Mouse (Mus musculus): ENCODE results near the gene Acin1. TPM values are rescaled to one million over a fixed set of nuclear protein-coding genes. Genes with fewer than 3 reads are reported as not detected.

Acin1 gene
- total and polyA plus RNA-seq, 2 experiments from 2014 or later, result 56.0 to 69.7 TPM

DNA sequence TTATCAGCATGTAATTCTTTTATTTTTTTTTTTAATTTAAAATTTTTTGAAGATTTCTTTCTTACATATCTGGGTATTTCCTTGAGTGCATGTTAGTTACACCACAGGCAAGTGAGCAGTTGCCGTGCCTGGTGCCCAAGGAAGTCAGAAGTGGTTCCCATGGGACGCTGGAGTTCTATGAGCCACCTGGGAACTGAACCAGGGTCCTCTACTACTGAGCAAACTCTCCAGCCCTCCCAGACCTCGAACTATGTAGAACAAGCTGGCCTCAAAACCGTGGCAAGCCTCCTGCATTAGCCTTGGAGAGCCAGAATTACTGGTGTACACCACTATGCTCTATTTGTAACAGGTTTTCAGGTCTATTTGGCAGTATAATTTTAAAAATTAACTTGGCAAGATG lies 84.1 kb downstream of the Acin1 start:
- no peaks in the 10 kb centered on the region for H3K4me1 ChIP-seq (ENCODE audit: control insufficient read depth, insufficient read depth)
- no peaks in the 10 kb centered on the region for H3K27me3 ChIP-seq (ENCODE audit: control insufficient read depth, insufficient read depth, low read length)
- peak overlapping the region; percentile 52 for H3K4me2 ChIP-seq (ENCODE audit: low read depth, low read length)
- H3K9ac ChIP-seq (replicated peaks; ENCODE audit: low read depth, low read length), result peak overlapping the region; percentile 60; the same call in 1 of the 2 replicates
- H3K36me3 ChIP-seq (replicated peaks; ENCODE audit: control insufficient read depth, insufficient read depth, low read length), result no peaks in the 10 kb centered on the region
- H3K27ac ChIP-seq (ENCODE audit: low read depth), result peak overlapping the region; percentile 90
- no peaks in the 10 kb centered on the region for H3K9me3 ChIP-seq (replicated peaks; ENCODE audit: control insufficient read depth, low read length)
- DNase-seq (ENCODE audit: low spot score) (no peak), ATAC-seq (ENCODE audit: insufficient read depth, low read depth) (0 out of 2 replicates have a peak, but pooled peaks have one; percentile 5)
- H3K4me3 ChIP-seq (ENCODE audit: low read depth, low read length), result peak overlapping the region; percentile 56
- TF ChIP-seq CTCF (IDR thresholded peaks at IDR 0.05; ENCODE audit: low read depth) (no peak), EP300 (IDR thresholded peaks at IDR 0.05; ENCODE audit: low read depth) (no peak)
- 38% methylated on average over 4 of the region's 4 CpGs for WGBS

GRCm38 (mm10) chr14:54601601-54602000 lies 85.1 kb downstream of the Acin1 start:
- Histone ChIP-seq H3K9ac (replicated peaks; ENCODE audit: low read depth, low read length) (no peak overlapping the region), H3K27me3 (ENCODE audit: control insufficient read depth, insufficient read depth, low read length) (no peaks in the 10 kb centered on the region), H3K4me2 (ENCODE audit: low read depth, low read length) (no peak overlapping the region), H3K36me3 (replicated peaks; ENCODE audit: control insufficient read depth, insufficient read depth, low read length) (no peaks in the 10 kb centered on the region), H3K27ac (ENCODE audit: low read depth) (no peak overlapping the region), H3K9me3 (replicated peaks; ENCODE audit: control insufficient read depth, low read length) (no peaks in the 10 kb centered on the region), H3K4me1 (ENCODE audit: control insufficient read depth, insufficient read depth) (no peaks in the 10 kb centered on the region), H3K4me3 (ENCODE audit: low read depth, low read length) (no peak overlapping the region)
- ATAC-seq (ENCODE audit: insufficient read depth, low read depth), result no peak
- no peak for DNase-seq (ENCODE audit: low spot score)
- WGBS, result 66% methylated on average over 2 of the region's 2 CpGs
- TF ChIP-seq EP300 (IDR thresholded peaks at IDR 0.05; ENCODE audit: low read depth), result no peak
- no peak for TF ChIP-seq CTCF (IDR thresholded peaks at IDR 0.05; ENCODE audit: low read depth)

- DNase-seq (ENCODE audit: low spot score), result no peak
- no peaks in the 10 kb centered on the region for H3K36me3 ChIP-seq (replicated peaks; ENCODE audit: control insufficient read depth, insufficient read depth, low read length)
- H3K27ac ChIP-seq (ENCODE audit: low read depth), result no peak overlapping the region
- no peak overlapping the region for H3K4me2 ChIP-seq (ENCODE audit: low read depth, low read length)
- no peaks in the 10 kb centered on the region for H3K9me3 ChIP-seq (replicated peaks; ENCODE audit: control insufficient read depth, low read length)
- no peaks in the 10 kb centered on the region for H3K27me3 ChIP-seq (ENCODE audit: control insufficient read depth, insufficient read depth, low read length)
- H3K4me3 ChIP-seq (ENCODE audit: low read depth, low read length), result no peak overlapping the region
- 76% methylated on average over 7 of the region's 7 CpGs for WGBS
- no peak for ATAC-seq (ENCODE audit: insufficient read depth, low read depth)
- H3K4me1 ChIP-seq (ENCODE audit: control insufficient read depth, insufficient read depth), result peaks cover 11% of the 10 kb centered on the region; the same call in 1 of the 2 replicates
- no peak overlapping the region for H3K9ac ChIP-seq (replicated peaks; ENCODE audit: low read depth, low read length)
- TF ChIP-seq CTCF (IDR thresholded peaks at IDR 0.05; ENCODE audit: low read depth) (peak; percentile 53), EP300 (IDR thresholded peaks at IDR 0.05; ENCODE audit: low read depth) (no peak)
Observed at GRCm38 (mm10) chr14:54597084-54597483, 89.6 kb downstream of the Acin1 start.

- no peak overlapping the region for H3K27ac ChIP-seq (ENCODE audit: low read depth)
Observed at GRCm38 (mm10) chr14:54594631-54595414, 91.9 kb downstream of the Acin1 start.

DNA sequence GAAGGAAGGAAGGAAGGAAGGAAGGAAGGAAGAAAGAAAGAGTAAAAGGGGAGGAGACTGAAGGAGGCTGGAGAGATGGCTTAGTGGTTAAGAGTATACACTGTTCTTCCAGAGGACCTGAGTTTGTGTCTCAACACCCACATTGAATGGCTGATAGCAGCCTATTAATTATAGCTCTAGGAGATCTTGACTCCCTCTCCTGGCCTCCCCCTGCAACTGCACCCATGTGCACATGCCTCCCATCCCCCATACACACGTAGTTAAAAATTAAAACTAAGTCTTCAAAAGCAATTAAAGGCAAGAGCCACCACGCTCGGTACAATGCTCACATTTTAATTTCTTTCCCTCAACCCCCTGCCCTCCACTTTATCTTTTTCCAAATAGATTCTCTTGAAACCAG lies 92.7 kb downstream of the Acin1 start:
- no peak for TF ChIP-seq EP300 (IDR thresholded peaks at IDR 0.05; ENCODE audit: low read depth)
- TF ChIP-seq CTCF (IDR thresholded peaks at IDR 0.05; ENCODE audit: low read depth), result peak; percentile 23; the same call in 1 of the 2 replicates
- 93% methylated on average over 3 of the region's 3 CpGs for WGBS
- H3K36me3 ChIP-seq (replicated peaks; ENCODE audit: control insufficient read depth, insufficient read depth, low read length), result no peaks in the 10 kb centered on the region
- no peak for ATAC-seq (ENCODE audit: insufficient read depth, low read depth)
- no peak overlapping the region for H3K4me2 ChIP-seq (ENCODE audit: low read depth, low read length)
- no peak overlapping the region for H3K4me3 ChIP-seq (ENCODE audit: low read depth, low read length)
- no peak for DNase-seq (ENCODE audit: low spot score)
- H3K4me1 ChIP-seq (ENCODE audit: control insufficient read depth, insufficient read depth), result peaks cover 12% of the 10 kb centered on the region; the same call in 1 of the 2 replicates
- H3K9me3 ChIP-seq (replicated peaks; ENCODE audit: control insufficient read depth, low read length), result no peaks in the 10 kb centered on the region
- H3K27ac ChIP-seq (ENCODE audit: low read depth), result no peak overlapping the region
- H3K9ac ChIP-seq (replicated peaks; ENCODE audit: low read depth, low read length), result no peak overlapping the region
- H3K27me3 ChIP-seq (ENCODE audit: control insufficient read depth, insufficient read depth, low read length), result no peaks in the 10 kb centered on the region

More at GRCm38 (mm10) chr14:54594631-54595414, 91.9 kb downstream of the Acin1 start:
- H3K4me1 ChIP-seq (ENCODE audit: control insufficient read depth, insufficient read depth), result peaks cover 11% of the 10 kb centered on the region; the same call in 1 of the 2 replicates
- H3K9ac ChIP-seq (replicated peaks; ENCODE audit: low read depth, low read length), result no peak overlapping the region; the same call in 1 of the 2 replicates
- DNase-seq (ENCODE audit: low spot score) (peak; percentile 30), ATAC-seq (ENCODE audit: insufficient read depth, low read depth) (no peak)
- peak overlapping the region; percentile 56 for H3K4me2 ChIP-seq (ENCODE audit: low read depth, low read length)
- no peaks in the 10 kb centered on the region for H3K27me3 ChIP-seq (ENCODE audit: control insufficient read depth, insufficient read depth, low read length)
- 49% methylated on average over 28 of the region's 28 CpGs for WGBS
- H3K9me3 ChIP-seq (replicated peaks; ENCODE audit: control insufficient read depth, low read length), result no peaks in the 10 kb centered on the region
- TF ChIP-seq CTCF (IDR thresholded peaks at IDR 0.05; ENCODE audit: low read depth), result no peak
- no peak for TF ChIP-seq EP300 (IDR thresholded peaks at IDR 0.05; ENCODE audit: low read depth)
- peak overlapping the region; percentile 1; the same call in 1 of the 2 replicates for H3K4me3 ChIP-seq (ENCODE audit: low read depth, low read length)
- H3K36me3 ChIP-seq (replicated peaks; ENCODE audit: control insufficient read depth, insufficient read depth, low read length), result no peaks in the 10 kb centered on the region

All from heart, postnatal 0 days (tissue).